Mouse (Mus musculus) kidney, adult 8-10 months (tissue): ENCODE measurements around the gene Pip5k1b.

Source experiments
- DNase-seq, 2 experiments: peaks; one replicate each; pipeline ENCODE4 v3.0.0; 2022

Pip5k1b gene

DNA sequence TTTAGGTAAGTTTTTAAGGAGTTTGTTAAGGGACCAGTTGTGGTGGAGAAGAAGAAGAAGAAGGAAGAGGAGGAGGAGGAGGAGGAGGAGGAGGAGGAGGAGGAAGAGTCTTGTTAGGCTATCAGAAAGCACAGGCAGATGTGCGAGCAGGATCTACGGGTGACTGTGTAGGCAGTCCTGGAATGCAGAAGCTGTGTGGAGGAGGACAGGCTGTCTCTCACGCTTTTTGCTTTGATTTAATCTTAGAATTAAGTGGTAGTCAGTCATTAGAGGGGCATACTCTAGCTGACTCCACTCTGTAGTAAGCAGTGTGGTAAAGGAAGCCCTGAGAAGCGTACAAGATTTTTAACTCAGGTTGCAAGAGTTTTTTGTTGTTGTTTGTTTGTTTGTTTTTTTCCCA is 86.5 kb downstream of the Pip5k1b start:
- no peak for DNase-seq

GRCm38 (mm10) chr19:24468616-24469015 is 87.1 kb downstream of the Pip5k1b start:
- DNase-seq = peak in 1 of 2 experiments; percentile 26

DNA sequence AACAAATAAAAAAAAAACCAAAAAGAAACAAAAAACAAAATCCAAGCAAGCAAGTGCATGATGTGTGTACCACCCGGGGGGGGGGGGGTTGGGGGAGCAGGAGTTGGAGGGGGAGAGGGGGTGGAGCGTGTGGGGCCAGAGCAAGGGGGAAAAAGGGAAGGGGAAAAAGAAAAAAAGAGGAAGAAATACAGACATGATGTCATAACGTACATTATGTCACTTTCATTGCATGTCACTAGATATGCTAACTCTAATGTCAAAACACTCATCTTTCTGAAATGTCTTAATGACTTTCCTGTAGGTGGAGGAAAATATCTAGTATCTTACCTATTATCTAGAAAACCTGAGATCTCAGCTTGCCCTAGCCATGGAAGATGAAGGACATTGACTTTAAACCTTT is 92.7 kb downstream of the Pip5k1b start:
- no peak for DNase-seq

GRCm38 (mm10) chr19:24456591-24457231 is 99.0 kb downstream of the Pip5k1b start:
- DNase-seq = no peak

DNA sequence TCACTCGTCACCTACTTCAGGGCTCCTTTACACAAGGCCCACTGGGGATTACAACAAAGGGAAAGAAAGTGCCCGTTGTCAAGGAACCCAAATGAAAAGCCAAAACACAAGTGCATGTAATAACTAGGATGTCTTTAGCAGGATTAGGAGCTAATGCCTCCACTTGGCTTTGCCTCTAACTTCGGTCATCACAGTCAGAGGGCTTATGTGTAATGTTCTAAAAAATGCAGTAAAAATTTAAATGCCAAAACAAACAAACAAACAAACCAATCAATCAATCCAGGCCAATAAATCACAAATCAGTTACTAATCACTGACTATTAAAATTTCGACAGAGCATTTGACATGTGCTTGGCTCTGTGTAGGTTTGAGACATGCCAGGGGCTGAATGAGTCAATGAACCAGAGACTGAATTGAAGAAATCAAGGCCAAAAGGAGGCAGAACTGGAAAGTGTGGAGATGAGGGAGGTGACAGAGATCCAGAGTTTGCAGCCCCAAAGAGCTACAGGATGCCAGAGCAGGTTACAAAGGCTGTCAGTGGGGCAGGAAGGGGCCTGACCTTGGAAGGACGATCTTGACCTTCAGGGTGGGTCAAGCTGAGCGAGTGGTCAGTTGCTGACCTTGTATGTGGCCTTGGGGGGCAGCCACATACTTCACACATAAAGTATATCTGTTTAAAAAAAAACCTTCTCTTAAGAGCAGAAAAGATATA is 100.3 kb downstream of the Pip5k1b start:
- no peak for DNase-seq

- no peak for DNase-seq
Observed at GRCm38 (mm10) chr19:24454451-24454850, 101.2 kb downstream of the Pip5k1b start.

DNA sequence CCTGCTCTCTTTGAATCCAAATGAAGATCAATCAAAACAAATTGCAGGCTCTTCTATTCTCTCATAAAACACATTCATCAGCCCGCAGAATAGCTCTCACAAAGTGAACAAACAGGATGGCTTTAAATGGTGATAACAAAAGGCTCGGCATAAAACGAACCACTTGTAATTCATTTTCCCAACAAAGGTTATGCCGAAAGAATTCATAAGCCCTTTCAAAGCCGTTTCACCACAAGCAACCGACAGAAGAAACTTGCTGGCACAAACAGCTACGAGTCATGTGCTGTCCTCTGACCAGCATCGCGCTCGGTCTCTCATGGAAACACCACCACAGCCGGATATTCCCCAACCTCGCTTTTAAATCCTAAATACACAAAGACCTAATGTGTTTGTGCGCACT is 102.3 kb downstream of the Pip5k1b start:
- no peak for DNase-seq

- DNase-seq = no peak
Observed at GRCm38 (mm10) chr19:24452441-24452898, 103.2 kb downstream of the Pip5k1b start.

- no peak for DNase-seq
Observed at GRCm38 (mm10) chr19:24451626-24452025, 104.0 kb downstream of the Pip5k1b start.

DNA sequence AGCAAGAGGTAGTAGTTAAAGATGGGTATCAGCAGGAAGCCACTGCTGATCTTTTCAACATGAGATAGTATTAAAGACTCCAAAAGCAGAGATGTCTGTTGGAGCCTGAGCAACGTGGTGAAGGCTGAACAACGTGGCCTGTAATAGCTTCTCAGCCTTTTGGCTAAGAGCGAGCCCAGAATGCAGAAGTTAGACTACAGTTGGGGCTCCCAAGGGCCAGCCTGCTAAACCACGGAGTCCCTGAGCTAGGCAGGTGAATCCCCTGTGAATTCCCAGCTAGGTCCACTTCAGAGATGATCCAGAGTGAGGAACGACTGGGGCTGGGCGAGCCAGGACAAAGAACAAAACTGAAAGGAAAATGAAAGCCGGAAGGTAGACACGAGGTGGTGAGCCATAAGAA is 104.9 kb downstream of the Pip5k1b start:
- no peak for DNase-seq

DNA sequence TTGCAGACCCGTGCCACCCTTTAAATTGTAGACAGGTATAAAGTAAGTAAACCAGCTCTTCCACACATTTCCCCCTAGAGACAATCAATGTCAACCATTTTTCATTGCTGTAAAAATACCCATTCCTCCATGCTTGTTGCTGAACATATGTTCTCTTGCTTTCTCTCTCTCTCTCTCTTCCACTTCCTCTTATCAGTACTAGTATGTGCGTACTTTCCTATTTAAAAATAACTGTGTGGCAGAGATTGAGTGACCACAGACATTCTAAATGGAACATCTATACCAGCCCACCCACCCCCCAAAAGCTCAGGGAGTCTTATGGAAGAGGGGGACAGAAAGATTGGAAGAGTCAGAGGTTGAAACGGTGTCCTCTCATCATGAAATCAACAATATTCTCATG is 111.3 kb downstream of the Pip5k1b start:
- no peak for DNase-seq

DNA sequence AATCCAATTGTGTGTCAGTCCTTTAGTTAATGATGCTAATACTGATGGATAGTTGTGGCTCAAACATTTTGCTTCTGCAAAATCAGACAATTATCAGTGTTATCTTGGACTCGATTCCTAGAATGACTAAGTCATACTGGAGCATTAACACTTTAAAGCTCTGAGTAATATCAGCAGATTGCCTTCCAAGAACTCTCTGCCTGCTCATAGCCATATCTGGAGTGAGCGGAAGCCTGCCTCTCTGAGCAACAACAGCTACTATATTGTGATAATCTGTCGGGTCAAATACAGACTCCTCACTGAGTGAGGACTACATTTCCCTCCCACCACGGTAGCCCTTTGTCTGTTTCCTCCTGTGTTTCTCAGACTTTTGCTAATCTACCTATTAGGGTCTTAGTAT is 116.0 kb downstream of the Pip5k1b start:
- no peak for DNase-seq

DNA sequence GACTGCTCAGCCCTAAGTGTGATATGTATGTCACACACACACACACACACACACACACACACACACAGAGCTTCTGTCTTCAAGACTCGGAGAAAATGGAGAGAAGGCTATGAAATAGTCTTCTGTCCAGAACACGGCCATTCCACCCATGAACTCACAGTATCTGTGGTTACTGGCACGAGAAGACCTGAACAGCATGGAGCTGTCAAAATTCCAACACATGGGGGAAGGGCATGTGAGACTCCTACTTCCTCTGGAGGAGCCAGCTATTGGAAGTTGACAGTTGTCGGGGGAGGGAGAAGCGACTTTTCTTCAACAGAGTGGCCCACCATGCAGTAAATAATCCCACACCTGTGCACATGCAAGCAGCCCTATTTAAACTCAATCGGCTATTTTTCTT is 121.4 kb downstream of the Pip5k1b start:
- DNase-seq = no peak

DNA sequence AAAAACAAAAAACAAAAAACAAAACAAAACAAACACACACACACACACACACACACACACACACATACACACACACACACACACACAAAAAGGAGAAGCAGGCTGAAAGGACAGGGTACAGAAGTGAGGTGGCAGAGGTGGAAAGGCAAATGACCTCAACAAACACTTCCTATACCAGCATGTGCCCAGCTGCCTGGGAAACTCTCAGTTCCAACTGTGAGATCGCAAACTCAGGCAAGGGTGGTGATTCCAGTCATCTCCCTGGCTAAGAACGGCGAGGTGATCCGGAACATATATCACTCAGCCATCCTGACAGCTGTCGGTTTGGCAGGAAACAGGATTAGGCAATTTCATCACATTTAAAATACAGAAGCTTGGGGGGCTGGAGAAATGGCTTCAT is 123.2 kb downstream of the Pip5k1b start:
- no peak for DNase-seq

DNA sequence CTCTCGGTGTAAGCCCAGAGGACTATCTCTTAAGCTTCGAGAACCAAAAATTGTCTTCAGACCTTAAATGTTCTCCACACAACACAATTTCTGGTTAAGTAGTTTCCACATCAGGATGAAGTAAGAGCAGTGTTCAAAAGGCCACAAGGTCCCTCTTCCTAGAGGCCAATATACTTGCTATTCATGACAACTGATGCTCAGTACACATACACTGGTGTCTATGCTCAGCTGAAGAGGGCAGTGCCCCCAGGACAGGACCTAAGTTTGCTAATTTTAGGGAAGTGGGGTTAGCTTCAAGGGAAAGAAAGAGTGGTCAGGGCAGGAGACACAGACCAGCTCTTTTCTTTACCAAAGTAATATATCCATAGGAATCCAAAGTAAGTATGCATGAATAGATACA is 124.3 kb downstream of the Pip5k1b start:
- no peak for DNase-seq

DNA sequence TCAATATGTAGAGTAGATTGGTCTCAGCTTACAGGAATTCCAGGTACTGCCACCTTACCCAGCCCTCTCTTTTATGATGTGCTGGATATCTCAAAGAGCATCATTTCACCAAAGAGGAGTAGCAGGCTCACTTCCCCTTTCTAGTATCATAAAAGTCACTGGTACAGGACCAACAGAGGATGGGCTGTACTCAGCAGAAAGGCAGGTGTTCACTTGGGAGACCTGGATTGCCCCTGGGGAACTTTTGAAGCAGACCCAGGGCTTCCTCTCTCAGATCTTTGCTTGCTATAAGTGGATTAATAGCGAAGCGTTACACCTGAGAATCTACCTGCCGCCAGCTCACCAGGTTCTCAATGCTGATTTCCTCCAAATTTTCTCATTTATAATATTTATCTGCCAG is 127.7 kb downstream of the Pip5k1b start:
- no peak for DNase-seq

- DNase-seq = no peak
Observed at GRCm38 (mm10) chr19:24427258-24427657, 128.4 kb downstream of the Pip5k1b start.

- no peak for DNase-seq
Observed at GRCm38 (mm10) chr19:24426759-24427181, 128.9 kb downstream of the Pip5k1b start.

DNA sequence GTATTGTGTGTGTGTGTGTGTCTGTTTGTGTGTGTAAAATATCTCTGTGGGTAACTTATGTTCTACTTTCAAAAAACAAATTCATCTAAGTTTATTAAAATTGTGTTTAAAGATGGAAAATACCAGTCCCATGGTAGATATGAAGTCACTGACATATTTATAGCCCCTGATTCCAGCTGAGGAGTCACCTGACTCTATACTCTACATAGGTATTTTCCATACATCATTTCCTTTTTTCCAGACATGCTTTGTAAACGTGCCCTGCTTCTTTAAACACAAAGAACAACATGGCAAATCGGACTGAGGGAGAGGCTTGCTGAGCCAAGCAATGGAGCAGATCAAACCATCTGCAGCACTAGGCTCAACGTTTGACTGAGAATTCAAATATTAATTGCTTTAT is 137.6 kb downstream of the Pip5k1b start:
- DNase-seq = no peak

DNA sequence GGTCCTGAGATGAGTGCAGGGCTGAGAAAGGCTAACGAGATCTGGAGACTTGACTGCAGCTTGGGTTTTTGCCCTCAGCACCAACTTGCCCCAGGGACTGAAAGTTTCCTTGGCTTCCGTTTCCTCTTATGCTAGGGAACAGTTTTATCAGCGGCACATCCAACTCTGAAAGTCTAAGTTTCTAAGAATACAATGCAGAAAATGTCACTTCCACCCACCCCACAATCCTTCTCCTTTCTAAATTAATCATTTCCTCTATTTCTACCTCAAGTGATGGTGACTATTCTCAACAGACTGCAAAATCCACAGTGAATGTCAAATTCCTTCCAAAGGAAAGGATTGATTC is 138.0 kb downstream of the Pip5k1b start:
- DNase-seq = no peak

GRCm38 (mm10) chr19:24416975-24417658 is 138.6 kb downstream of the Pip5k1b start:
- DNase-seq = no peak

GRCm38 (mm10) chr19:24415778-24416621 is 139.7 kb downstream of the Pip5k1b start:
- no peak for DNase-seq

- DNase-seq = no peak
Observed at GRCm38 (mm10) chr19:24408863-24409564, 146.7 kb downstream of the Pip5k1b start.
